Mouse (Mus musculus): ENCODE data around the gene Nuak2. TPM values are rescaled to one million over a fixed set of nuclear protein-coding genes. Genes with fewer than 3 reads are reported as not detected.

Nuak2 gene
- total and polyA plus RNA-seq, 2 experiments from 2014 or later, result 4.4 to 6.8 TPM

GRCm38 (mm10) chr1:132333201-132333600, 17.3 kb downstream of the Nuak2 start:
- no peak for ATAC-seq
- DNase-seq, result no peak
- no peaks in the 10 kb centered on the region for H3K9me3 ChIP-seq (ENCODE audit: low read length)
- no peak overlapping the region for H3K4me3 ChIP-seq (ENCODE audit: low read depth, low read length)
- no peaks in the 10 kb centered on the region for H3K4me1 ChIP-seq (ENCODE audit: insufficient read depth)
- no peak overlapping the region for H3K4me2 ChIP-seq (ENCODE audit: low read depth)
- H3K9ac ChIP-seq, result no peak overlapping the region
- no peak for TF ChIP-seq CTCF (IDR thresholded peaks at IDR 0.05; ENCODE audit: low read depth)
- no peak overlapping the region for H3K27ac ChIP-seq (ENCODE audit: low read depth, low read length)
- WGBS, result 8% methylated on average over 2 of the region's 2 CpGs
- H3K36me3 ChIP-seq (ENCODE audit: insufficient read depth), result peaks cover 10% of the 10 kb centered on the region
- H3K27me3 ChIP-seq (ENCODE audit: insufficient read depth, low read length), result no peaks in the 10 kb centered on the region

- Histone ChIP-seq H3K36me3 (ENCODE audit: insufficient read depth) (peaks cover 10% of the 10 kb centered on the region), H3K4me2 (ENCODE audit: low read depth) (no peak overlapping the region)
- 15% methylated on average over 4 of the region's 4 CpGs for WGBS
Measured at GRCm38 (mm10) chr1:132333675-132334141, 17.8 kb downstream of the Nuak2 start.

GRCm38 (mm10) chr1:132334178-132334801, 18.4 kb downstream of the Nuak2 start:
- Histone ChIP-seq H3K36me3 (ENCODE audit: insufficient read depth) (peaks cover 10% of the 10 kb centered on the region), H3K9me3 (ENCODE audit: low read length) (no peaks in the 10 kb centered on the region), H3K4me1 (ENCODE audit: insufficient read depth) (no peaks in the 10 kb centered on the region), H3K4me3 (ENCODE audit: low read depth, low read length) (no peak overlapping the region), H3K27ac (ENCODE audit: low read depth, low read length) (no peak overlapping the region), H3K9ac (no peak overlapping the region), H3K27me3 (ENCODE audit: insufficient read depth, low read length) (no peaks in the 10 kb centered on the region), H3K4me2 (ENCODE audit: low read depth) (no peak overlapping the region)
- peak; percentile 20; the same call in 1 of the 2 replicates for ATAC-seq
- DNase-seq, result no peak
- no peak for TF ChIP-seq CTCF (IDR thresholded peaks at IDR 0.05; ENCODE audit: low read depth)
- 26% methylated on average over 6 of the region's 6 CpGs for WGBS

More at GRCm38 (mm10) chr1:132333675-132334141, 17.8 kb downstream of the Nuak2 start:
- H3K4me1 ChIP-seq (ENCODE audit: insufficient read depth), result no peaks in the 10 kb centered on the region
- H3K27ac ChIP-seq (ENCODE audit: low read depth, low read length), result no peak overlapping the region
- no peak for DNase-seq
- H3K9ac ChIP-seq, result no peak overlapping the region
- TF ChIP-seq CTCF (IDR thresholded peaks at IDR 0.05; ENCODE audit: low read depth), result no peak
- ATAC-seq, result peak; percentile 62
- no peaks in the 10 kb centered on the region for H3K9me3 ChIP-seq (ENCODE audit: low read length)
- no peaks in the 10 kb centered on the region for H3K27me3 ChIP-seq (ENCODE audit: insufficient read depth, low read length)
- no peak overlapping the region for H3K4me3 ChIP-seq (ENCODE audit: low read depth, low read length)

- H3K4me1 ChIP-seq (ENCODE audit: insufficient read depth), result no peaks in the 10 kb centered on the region
- ATAC-seq (no peak), DNase-seq (no peak)
- H3K9me3 ChIP-seq (ENCODE audit: low read length), result no peaks in the 10 kb centered on the region
- no peak overlapping the region for H3K4me2 ChIP-seq (ENCODE audit: low read depth)
- no peak overlapping the region for H3K9ac ChIP-seq
- H3K27me3 ChIP-seq (ENCODE audit: insufficient read depth, low read length), result no peaks in the 10 kb centered on the region
- 27% methylated on average over 12 of the region's 12 CpGs for WGBS
- peaks cover 5% of the 10 kb centered on the region; the same call in 1 of the 2 replicates for H3K36me3 ChIP-seq (ENCODE audit: insufficient read depth)
- no peak overlapping the region for H3K4me3 ChIP-seq (ENCODE audit: low read depth, low read length)
- TF ChIP-seq CTCF (IDR thresholded peaks at IDR 0.05; ENCODE audit: low read depth), result no peak
- no peak overlapping the region for H3K27ac ChIP-seq (ENCODE audit: low read depth, low read length)
Measured at GRCm38 (mm10) chr1:132335378-132335965, 19.5 kb downstream of the Nuak2 start.

- Histone ChIP-seq H3K9me3 (ENCODE audit: low read length) (no peaks in the 10 kb centered on the region), H3K36me3 (ENCODE audit: insufficient read depth) (0 out of 2 replicates have a peak, but pooled peaks cover 2% of the 10 kb centered on the region), H3K27ac (ENCODE audit: low read depth, low read length) (no peak overlapping the region), H3K4me1 (ENCODE audit: insufficient read depth) (no peaks in the 10 kb centered on the region), H3K4me2 (ENCODE audit: low read depth) (no peak overlapping the region), H3K9ac (no peak overlapping the region), H3K4me3 (ENCODE audit: low read depth, low read length) (no peak overlapping the region), H3K27me3 (ENCODE audit: insufficient read depth, low read length) (no peaks in the 10 kb centered on the region)
- 59% methylated on average over 6 of the region's 6 CpGs for WGBS
- ATAC-seq (no peak), DNase-seq (no peak)
- TF ChIP-seq CTCF (IDR thresholded peaks at IDR 0.05; ENCODE audit: low read depth), result no peak
Measured at GRCm38 (mm10) chr1:132336921-132337320, 21.0 kb downstream of the Nuak2 start.

- Histone ChIP-seq H3K9ac (no peak overlapping the region), H3K4me1 (ENCODE audit: insufficient read depth) (no peaks in the 10 kb centered on the region), H3K27ac (ENCODE audit: low read depth, low read length) (no peak overlapping the region), H3K4me2 (ENCODE audit: low read depth) (no peak overlapping the region), H3K4me3 (ENCODE audit: low read depth, low read length) (no peak overlapping the region), H3K36me3 (ENCODE audit: insufficient read depth) (no peaks in the 10 kb centered on the region), H3K27me3 (ENCODE audit: insufficient read depth, low read length) (no peaks in the 10 kb centered on the region), H3K9me3 (ENCODE audit: low read length) (no peaks in the 10 kb centered on the region)
- no peak for ATAC-seq
- no peak for DNase-seq
- 40% methylated on average over 8 of the region's 8 CpGs for WGBS
- TF ChIP-seq CTCF (IDR thresholded peaks at IDR 0.05; ENCODE audit: low read depth), result no peak
Measured at GRCm38 (mm10) chr1:132338027-132338660, 22.2 kb downstream of the Nuak2 start.
